Mouse (Mus musculus) embryo, embryonic 10 days (tissue): ENCODE measurements around the gene Psen2.
A peak's percentile ranks its signal among the peaks of the same experiment; 100 is the strongest.

ENCODE experiments used
- DNase-seq: peaks from one replicate; pipeline ENCODE4 v3.0.0-alpha.2; 2015; ENCODE audit warnings: low spot score

The Psen2 gene

DNA sequence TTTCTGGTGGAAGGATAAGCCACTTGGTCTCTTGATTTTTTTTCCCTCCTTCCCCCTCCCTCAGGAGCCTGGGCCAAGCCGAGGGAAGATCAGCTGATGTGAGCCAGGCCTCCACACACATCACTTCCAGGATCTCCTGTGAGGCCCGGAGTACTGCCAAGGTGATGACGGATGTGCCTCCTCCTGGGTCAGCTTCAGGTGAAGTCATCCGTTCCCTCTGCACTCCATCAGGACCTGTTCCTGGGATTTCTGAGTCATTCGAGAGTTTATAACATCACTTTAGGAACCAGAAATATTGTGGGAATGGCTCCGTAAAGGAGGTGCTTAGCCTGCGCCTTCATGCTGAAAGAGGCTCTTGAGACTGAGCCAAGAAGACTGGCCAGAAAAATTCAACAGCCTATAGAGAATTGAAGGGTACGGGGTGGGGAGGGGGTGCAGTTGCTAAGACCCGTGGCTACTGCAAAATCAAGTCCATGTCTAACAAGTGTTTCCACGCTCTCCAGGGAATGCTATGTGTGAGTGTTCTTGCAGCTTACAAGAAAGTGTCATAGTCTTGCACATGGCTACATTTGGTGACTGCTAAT is 11.6 kb upstream of the Psen2 start:
- DNase-seq, result no peak

DNA sequence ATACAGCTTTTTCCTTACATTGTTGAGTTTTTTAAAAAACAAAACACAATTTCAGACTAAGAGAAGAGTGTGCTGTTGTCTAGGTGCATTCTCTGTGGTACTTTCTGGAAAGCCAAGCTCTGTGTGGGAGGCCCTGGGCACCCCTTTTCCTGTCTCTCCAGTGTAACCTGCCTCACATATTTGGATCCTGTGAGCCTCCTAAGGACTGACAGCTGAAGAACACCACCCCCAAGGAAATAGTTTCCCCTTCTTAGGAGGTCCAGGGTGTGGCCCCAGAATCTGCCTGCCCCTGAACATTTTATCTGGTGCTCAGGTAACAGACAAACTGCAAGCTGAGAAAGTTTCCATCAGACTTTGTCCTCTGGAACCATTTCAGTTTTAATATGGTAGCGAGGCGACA is 5.8 kb upstream of the Psen2 start:
- DNase-seq, result no peak

DNA sequence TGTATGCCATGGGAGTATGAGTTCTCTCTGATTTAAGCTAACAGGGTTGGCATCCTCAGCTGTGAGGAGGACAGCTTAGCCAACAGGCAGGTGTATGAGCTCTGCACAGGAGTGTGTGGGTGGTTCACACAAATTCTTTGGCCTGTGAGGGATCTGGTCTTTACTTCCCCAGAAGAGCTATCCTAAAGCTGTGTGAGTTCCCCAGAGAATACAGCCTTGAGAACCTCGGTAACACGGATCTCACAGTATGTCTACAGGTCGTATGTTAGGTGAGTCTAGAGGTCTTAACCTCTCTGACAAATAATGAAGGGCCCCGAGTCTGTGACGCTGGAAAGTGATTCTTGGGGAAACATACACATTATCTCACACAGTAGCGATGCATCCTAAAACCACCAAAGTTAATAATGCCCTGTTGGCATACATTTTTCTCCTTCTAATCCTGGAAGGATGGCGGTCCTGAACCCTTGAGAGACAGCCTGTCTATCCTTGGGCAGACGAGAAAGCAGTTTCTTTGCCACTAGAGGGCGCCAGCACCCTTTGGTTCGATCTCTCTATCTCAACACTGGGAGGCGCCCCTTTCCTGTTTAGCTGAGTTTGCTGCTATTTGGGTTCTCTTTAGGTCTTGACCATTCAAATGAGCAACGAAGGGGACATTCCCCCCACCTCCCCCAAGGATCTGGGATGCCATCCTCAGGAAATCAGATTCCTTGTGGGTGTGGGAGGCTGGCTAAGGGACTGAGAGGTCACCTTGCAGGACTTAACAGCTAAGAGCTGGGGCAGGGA is 5.2 kb upstream of the Psen2 start:
- DNase-seq, result peak; percentile 96

DNA sequence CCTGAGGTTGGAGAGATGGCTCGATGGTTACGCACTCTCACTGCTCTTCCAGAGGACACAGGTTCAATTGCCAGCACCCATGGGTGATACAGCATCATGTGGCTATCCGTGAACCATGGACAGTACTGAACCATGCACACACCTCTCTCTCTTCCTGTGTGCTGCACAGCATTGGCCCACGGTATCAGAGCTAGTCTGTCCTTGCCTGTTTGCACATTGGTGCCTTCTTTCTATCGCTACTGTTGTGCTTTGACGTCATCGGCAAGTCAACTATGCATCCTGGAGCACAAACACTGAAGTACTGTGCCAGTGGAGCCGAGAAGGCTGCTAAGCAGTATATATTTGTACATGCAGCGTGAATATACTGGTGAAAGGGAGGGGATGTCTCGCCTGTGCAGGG is 3.9 kb upstream of the Psen2 start:
- no peak for DNase-seq

DNA sequence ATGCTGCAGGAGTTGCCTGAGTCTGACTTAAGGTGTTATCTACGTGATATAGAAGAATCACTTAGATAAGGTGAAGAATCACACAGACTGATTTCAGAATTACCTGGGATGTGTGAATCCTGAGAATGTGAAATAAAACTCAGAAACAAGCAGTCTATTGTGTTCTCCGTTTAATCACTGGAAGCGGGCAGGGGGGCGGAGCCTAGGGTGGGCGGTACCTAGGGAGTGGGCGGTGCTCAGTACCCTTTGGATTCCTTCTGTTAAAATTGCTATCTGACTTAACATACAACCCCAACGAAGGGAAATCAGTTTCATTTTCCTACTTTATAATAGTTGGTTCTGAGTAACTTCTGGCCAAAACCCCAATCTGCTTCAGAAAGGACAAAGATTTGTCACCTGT is 2.2 kb upstream of the Psen2 start:
- DNase-seq, result peak; percentile 45

DNA sequence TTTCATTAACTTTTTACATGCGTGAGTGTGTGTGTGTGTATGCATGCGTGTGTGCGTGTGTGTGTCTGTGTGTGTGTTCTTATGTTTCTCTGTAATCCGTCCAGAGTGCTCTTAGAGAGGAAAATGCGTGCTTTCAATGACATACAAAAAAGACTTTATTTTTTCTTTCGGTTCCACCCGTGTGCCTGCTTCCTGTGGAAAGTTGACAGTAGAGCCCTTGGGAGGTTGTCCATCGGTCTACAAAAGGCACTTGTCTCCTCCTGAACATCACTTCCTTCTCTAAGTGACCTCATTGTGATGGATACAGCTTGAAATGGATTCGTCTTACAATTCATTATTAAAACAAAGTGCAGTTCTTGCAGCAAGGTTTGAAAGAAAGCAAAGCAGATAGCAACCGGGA is 1.6 kb upstream of the Psen2 start:
- no peak for DNase-seq

DNA sequence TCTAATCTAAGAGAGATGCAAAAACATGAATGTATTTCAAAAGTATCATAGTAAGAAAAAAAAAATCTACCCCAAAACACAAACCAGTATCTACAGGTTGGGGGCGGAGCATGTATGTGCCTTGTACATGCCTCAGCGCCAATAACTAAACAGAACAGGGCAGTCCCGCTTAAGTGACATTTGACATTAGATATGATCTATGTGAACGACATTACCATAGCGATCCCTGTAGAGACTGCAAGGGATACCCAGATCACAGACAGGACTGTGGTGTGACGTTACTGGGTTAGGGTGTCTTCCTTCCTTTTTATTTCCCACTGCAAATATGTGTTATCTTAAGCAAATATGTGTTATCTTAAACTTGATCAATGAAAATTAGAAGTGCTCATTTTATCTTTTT is 1.2 kb upstream of the Psen2 start:
- DNase-seq, result no peak

DNA sequence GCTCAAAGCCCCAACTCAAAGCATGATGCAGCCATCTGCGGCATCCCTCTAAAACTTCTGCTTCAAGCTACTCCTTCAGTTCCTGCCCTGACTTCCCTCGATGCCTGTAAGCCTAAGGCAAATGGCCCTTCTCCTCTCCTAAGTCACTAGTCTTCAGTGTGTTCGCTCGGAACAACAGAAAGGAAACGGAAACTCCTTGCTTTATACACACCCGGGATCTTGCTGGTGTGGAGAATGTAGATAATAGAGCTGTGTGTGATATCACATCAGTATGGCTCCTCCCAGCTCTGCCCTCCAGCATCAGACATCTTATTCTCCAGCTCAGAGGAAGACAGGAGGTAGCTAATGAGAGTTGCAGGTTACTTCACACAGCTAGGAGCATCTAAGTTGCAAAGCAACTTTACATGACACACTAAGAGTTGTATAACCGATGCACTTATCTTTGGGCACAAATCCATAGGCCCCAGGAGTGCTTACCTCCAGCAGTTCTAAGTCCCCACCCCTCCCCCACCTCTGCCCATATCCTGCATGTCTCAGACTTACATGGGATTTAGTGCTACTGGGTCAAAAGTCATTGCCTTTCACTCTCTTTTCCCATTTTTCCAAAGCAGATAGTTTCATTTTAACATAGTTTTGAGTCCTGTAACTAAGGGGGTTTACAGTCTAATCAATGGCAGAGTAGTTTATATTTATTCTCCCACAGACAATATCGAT is 1.2 kb downstream of the Psen2 start:
- no peak for DNase-seq

DNA sequence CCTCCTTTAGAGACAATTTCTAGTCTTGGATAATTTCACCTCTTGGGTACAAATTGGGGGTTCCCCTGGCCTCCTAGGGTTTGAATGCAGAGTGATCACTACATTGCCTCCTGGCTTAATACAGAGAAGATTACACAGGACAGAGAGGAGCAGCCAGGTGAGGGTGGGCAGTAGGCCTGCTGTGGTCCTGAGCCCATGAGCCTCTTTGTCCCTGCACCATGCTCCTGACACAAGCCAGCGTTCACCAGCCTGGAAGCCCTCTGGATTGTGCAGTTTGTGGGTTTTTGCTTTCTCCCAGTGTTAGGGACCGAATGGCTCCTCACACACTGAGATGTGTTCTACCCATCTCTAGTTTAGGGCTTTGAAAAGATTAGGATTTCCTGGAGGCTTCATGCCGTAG is 1.8 kb downstream of the Psen2 start:
- no peak for DNase-seq

DNA sequence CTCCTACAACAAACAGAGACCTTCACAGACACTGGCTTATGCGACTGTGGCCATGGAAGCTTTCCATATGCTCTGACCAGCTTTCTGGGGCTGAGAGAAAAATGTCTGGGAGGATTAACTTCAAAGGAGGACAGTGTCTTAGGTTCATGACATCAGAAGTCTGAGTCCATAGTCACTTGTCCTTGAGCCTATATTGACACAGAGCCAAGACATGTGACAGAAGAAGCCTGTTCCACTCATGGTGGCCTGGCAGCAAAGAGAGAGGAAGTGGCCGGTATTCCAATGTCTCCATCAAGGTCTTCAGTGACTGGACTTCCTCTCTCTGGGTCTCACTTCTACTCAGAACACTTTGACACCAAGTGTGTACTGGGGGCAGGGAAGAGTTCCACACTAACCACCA is 2.4 kb downstream of the Psen2 start:
- DNase-seq, result no peak

DNA sequence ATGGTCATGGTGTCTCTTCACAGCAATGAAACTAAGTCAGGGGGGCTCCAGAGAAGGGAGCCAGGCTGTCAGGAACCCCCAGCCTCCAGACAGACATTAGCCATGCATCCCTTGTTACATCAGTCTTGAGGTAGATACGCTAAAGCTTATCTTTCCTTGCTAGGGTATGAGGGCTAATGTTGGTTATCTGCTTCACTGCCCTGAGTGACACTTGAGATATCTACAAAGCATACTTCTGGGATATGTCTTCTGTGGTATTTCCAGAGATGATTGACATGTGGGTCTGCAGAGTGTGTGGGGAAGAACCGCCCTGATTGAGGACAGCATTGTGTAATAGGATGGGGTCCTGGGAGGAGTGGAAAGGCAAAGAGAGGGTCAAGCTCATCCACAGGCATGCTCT is 3.5 kb downstream of the Psen2 start:
- no peak for DNase-seq

DNA sequence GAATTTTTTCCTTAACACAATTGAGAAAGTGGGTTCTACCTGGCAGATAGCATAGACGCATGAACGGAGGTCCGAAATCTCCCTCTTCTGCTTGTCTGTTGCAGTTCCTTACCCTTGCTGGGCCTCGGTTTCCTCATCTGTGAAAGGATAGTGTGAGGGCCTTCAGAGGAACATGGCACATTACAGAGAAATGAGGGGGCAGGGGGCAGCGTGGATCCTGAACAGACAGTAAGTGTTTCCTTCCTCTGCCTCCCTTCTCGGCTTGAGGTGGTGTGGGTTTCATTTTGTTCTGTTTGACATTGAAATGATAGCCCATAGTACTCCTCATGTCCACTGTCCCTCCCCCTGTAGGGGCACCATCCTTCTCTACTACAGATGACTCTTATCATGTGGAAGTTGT is 5.8 kb downstream of the Psen2 start:
- no peak for DNase-seq

DNA sequence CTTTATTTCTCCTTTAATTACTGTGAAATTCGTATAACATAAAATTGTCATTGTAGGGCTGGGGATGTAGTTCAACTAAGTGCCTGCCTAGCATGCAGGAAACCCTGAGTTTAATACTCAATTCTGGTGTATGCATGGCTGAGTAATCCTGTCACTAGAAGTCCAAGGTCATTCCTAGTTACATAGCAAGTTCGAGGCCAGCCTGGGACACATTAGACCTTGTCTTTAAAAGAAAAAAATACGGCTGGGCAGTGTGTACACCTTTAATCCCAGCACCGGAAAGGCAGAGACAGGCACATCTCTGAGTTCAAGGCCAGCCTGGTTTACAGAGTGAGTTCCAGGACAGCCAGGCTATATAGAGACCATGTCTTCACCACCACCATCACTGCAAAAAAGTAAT is 6.4 kb downstream of the Psen2 start:
- no peak for DNase-seq

DNA sequence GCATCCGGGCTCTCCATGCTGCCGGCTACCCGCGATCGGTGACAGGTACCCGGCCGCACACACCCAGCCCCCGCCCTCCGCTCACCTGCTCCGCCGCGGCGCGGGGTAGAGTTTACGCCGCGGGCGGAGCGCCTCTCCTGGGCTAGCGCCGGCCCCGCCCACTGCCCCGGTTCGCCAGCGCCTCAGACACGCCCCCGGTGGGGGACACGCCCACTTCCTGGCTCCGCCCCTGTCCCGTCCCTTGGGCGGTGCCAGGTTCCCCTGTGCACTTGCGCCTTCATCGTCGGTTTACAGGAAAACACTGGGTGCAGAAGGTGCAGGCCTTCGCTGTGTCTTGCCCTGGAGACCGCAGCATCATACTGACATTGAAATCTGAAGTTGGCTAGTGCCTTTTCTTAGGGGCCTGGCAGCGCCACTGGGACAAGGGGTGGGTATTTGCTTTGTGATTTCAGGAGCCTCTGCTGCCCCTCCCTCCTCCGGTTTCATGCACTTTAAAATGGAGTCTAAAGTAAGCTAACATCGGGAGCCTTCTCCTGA is 7.0 kb downstream of the Psen2 start:
- peak; percentile 92 for DNase-seq

DNA sequence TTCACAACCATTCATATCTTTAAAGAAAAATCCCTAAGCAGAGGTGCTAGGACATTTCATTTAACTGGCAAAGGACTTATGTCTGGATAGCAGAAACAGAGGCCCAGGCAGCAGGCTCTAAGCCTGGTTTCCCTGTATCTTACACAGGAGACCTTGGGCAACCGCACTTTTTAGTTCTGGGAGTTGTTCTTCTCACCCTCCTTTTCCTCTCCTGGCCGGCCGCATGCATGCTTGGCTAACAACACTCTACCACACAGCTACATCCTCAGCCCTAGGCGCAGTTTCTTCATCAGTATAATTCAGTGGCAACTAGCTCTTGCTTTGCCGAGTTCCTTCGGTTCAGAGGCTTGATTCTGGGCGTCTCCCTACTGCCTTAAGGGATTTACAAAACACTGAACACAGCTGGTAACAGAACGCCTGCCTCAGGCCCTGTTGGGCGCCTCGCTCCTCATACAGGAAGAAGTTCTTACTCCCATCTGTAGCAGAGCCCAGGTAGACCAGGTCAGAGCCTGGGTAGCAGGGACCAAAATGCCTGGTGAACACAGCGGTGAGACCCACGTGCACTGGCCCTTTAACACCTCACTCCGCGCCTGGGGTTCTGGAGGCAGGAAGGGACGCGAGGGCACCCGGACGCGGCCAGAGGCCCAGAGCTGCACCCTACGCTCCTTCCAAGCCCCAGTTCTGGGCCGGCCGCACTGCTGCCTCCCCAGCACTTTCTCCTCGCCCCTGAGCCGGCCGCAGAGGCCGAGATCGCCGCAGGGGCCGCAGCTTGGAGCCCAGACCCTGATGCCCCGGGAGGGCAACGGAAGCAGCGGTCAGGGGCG is 7.7 kb downstream of the Psen2 start:
- peak; percentile 51 for DNase-seq

DNA sequence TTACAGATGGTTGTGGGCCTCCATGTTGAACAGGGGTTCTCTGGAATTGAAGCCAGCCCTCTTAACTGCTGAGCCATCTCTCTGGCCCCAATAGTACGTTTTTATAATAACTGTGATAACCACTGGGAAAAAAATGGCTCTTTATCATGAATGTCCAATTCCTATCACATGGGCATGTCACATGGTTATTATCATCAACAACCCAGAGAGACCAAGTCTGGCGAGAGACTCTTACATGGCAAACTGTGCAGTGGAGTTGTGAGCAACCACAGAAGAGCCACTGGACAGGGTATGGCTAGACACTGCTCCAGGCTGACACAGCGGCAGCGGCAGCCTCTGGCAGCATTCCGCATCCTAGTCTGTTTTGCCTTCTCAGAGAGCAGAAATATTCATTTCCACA is 8.9 kb downstream of the Psen2 start:
- DNase-seq, result no peak

DNA sequence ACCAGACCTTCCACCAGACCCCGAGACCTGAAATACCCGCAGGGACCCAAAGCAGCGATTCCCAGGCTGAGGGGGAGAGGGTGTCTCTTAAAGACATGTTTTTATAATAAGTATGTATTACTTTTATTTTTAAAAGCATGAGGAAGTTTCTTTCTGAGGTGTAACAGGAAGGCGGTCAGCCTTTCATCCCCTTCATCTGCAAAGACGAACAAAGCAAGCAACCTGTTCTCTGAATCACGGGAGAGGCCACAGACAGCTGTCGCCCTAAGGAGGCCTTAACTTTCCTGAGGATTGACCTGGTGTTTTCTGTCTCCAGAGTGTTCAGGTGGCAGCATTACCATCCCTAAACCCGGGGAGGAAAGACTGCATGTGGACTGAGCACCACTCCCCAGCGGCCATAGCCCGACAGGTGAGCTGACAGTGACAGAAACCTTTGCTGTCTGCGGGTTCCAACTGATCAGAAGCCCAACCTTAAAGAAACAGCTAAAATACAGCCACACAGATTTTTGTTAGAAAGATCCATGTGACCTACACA is 10.5 kb downstream of the Psen2 start:
- DNase-seq, result no peak

DNA sequence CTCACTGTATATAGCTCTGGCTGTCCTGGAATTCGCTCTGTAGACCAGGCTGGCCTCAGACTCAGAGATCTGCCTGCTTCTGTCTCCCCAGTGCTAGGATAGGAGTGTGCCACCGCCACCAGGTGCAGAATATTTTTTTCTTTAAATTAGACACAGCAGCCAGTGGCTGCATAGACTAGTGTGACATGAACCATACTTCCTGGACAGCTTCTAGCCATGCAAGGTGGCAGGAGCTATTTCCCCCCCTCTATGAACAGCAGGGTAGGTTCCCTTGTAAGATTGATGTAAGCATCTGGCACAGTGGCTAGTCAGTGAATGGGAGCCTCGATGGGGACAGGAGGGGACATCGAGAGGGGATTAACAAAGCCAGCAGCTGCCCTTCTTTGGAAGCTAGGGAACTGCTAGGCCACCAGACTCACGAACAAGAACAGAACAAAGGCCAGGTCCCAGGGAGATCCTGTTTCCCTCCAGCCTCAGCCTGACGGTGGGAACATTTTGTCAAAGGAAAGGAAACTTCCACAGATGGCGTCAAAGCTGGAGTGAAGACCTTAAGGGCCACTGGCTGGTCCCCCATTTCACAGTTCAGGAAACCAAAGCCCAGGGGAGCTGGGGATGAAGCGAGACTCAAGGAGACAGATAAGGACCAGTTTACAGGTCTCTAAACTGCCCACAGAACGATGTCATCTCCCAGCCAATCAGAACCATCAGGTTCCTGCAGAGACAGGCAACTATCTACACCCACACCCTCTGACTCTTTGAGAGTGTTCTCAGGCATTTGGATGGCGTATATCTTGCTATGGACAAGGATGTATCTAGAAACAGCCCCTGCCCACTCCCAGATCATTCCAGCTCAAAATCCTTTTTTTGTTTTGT is 11.8 kb downstream of the Psen2 start:
- no peak for DNase-seq

DNA sequence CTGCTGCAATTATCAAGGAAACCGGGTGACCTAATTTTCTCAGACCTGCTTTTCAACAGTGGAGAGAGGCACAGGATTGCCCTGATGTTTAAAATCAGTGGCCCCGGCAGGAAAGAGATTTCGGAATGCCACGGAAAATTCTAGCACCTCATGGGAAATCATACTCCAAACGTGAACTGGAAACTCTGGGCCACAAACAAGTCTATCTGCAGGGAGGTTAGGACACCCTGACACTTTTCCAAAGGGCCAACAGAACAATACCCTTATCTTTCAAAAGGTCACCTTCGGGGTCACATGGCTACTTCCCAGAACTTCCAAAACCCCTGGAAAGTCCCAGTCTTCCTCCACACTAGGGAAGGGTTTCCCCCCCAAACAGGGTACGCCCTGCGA is 12.8 kb downstream of the Psen2 start:
- no peak for DNase-seq

DNA sequence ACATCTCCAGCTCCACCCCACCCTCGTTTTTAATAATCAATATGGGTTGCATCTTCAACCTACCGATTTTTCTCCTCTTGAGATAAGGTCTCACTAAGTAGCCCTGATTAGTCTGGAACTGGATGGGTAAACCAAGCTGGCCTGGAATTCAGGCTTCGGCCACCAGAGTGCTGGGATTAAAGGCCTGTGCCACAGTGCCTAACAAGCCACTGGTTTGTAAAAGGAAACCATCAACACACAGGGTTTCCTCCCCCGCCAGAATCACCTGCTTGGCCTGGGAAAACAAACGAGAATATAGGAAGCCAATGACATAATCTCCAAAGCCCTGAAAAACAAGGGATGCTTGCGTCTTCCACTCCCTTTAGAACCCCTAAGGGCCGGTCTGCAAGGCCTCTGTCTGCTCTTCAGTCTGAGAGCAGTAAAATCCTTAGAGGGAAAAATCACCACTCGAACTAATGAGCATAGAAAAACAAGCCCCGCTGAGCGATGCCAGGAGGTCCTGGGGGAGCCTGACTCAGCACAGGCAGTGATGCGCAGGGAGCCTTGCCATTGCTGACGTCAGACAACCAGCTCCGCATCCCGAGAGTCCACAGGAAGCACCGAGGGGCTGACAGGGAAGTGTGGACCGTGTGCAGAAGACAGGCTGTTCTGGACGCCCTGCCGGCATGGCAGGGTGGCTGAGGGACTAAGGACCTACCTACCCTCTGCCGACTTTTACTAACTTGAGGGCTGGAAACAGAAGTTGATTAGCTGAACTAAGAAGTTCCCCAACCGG is 13.4 kb downstream of the Psen2 start:
- peak; percentile 66 for DNase-seq
